21 mouse cellular contexts compared by ENCODE assay signal in genomic region chr17:79772219-79772618, GRCm38 (mm10). TPM values are rescaled to one million over a fixed set of nuclear protein-coding genes. Genes with fewer than 3 reads are reported as not detected.
DNase-seq lines count a peak whose midpoint lies in the region; ATAC-seq and TF ChIP-seq lines count a peak whose summit lies in the region.
"Had no signal": no experiment of that assay in that cellular context is flagged by ENCODE, and none has a peak within 500 bp of the region (broad histone marks: within the 10 kb centered on the region; RNA-seq: fewer than 3 reads in every experiment).

No protein-coding gene starts in this region.

- H3K4me3 ChIP-seq in forebrain, embryonic 14.5 days (ENCODE audit: low read depth, low read length) = no peak overlapping the region
- H3K4me3 ChIP-seq in forebrain, embryonic 10.5 days = no peak overlapping the region
- no peak overlapping the region for H3K4me3 ChIP-seq in kidney, embryonic 16.5 days (ENCODE audit: low read length)
- no peak overlapping the region for H3K4me3 ChIP-seq in embryonic facial prominence, embryonic 14.5 days (ENCODE audit: low read depth, low read length)
- no peak overlapping the region for H3K4me3 ChIP-seq in limb, embryonic 14.5 days (replicated peaks; ENCODE audit: low read length)
- H3K4me3 ChIP-seq: heart, embryonic 10.5 days; heart, embryonic 15.5 days; liver, embryonic 15.5 days; stomach, embryonic 15.5 days had no signal

- 61% methylated on average over 4 of the region's 4 CpGs for WGBS in forebrain, embryonic 14.5 days
- WGBS in forebrain, embryonic 10.5 days = 65% methylated on average over 4 of the region's 4 CpGs
- WGBS in kidney, embryonic 16.5 days = 68% methylated on average over 4 of the region's 4 CpGs
- 72% methylated on average over 4 of the region's 4 CpGs for WGBS in embryonic facial prominence, embryonic 14.5 days
- 71% methylated on average over 4 of the region's 4 CpGs for WGBS in limb, embryonic 14.5 days

- no peak overlapping the region for H3K9ac ChIP-seq in forebrain, embryonic 14.5 days (ENCODE audit: low read length)
- 0 out of 2 replicates have a peak overlapping the region, but pooled peaks have one; percentile 3 for H3K9ac ChIP-seq in kidney, embryonic 16.5 days (replicated peaks; ENCODE audit: low read length)
- H3K9ac ChIP-seq in embryonic facial prominence, embryonic 14.5 days (ENCODE audit: low read depth, low read length) = no peak overlapping the region
- no peak overlapping the region for H3K9ac ChIP-seq in limb, embryonic 14.5 days (ENCODE audit: low read depth, low read length, severe bottlenecking)
- H3K9ac ChIP-seq: heart, embryonic 15.5 days; liver, embryonic 15.5 days; lung, embryonic 14.5 days; stomach, embryonic 15.5 days had no signal

- no peak for ATAC-seq in forebrain, embryonic 14.5 days
- ATAC-seq in kidney, embryonic 16.5 days (ENCODE audit: low FRiP score, low TSS enrichment) = no peak
- no peak for ATAC-seq in embryonic facial prominence, embryonic 14.5 days (ENCODE audit: low read depth)
- no peak for ATAC-seq in limb, embryonic 14.5 days (ENCODE audit: low FRiP score, low read depth)
- ATAC-seq: CD4-positive, CD25-positive, alpha-beta regulatory T cell, adult 4 months; intestine, postnatal 0 days had no signal

- H3K27ac ChIP-seq in forebrain, embryonic 14.5 days (ENCODE audit: low read depth, low read length) = no peak overlapping the region
- no peak overlapping the region for H3K27ac ChIP-seq in forebrain, embryonic 10.5 days
- H3K27ac ChIP-seq in kidney, embryonic 16.5 days (ENCODE audit: low read length) = peak overlapping the region; percentile 3; the same call in 1 of the 2 replicates
- H3K27ac ChIP-seq in embryonic facial prominence, embryonic 14.5 days (replicated peaks; ENCODE audit: low read depth, low read length) = no peak overlapping the region
- no peak overlapping the region for H3K27ac ChIP-seq in limb, embryonic 14.5 days (replicated peaks; ENCODE audit: low read depth, low read length)
- H3K27ac ChIP-seq: heart, embryonic 10.5 days; heart, embryonic 15.5 days; kidney, postnatal 0 days; liver, embryonic 15.5 days; stomach, embryonic 15.5 days had no signal

- H3K36me3 ChIP-seq in forebrain, embryonic 14.5 days (ENCODE audit: control insufficient read depth, insufficient read depth, low read length) = no peaks in the 10 kb centered on the region
- H3K36me3 ChIP-seq in forebrain, embryonic 10.5 days (replicated peaks) = no peaks in the 10 kb centered on the region
- H3K36me3 ChIP-seq in kidney, embryonic 16.5 days (ENCODE audit: insufficient read depth, low read length) = no peaks in the 10 kb centered on the region
- no peaks in the 10 kb centered on the region for H3K36me3 ChIP-seq in embryonic facial prominence, embryonic 14.5 days (ENCODE audit: control insufficient read depth, insufficient read depth, low read length)
- H3K36me3 ChIP-seq in limb, embryonic 14.5 days (ENCODE audit: control insufficient read depth, insufficient read depth, low read length) = no peaks in the 10 kb centered on the region
- H3K36me3 ChIP-seq: heart, embryonic 10.5 days; heart, embryonic 15.5 days; liver, embryonic 15.5 days; stomach, embryonic 15.5 days had no signal

- no peaks in the 10 kb centered on the region for H3K27me3 ChIP-seq in forebrain, embryonic 14.5 days (replicated peaks; ENCODE audit: control insufficient read depth, insufficient read depth, low read length)
- H3K27me3 ChIP-seq in forebrain, embryonic 10.5 days (ENCODE audit: poor library complexity, severe bottlenecking) = peaks cover 5% of the 10 kb centered on the region
- H3K27me3 ChIP-seq in kidney, embryonic 16.5 days (ENCODE audit: insufficient read depth, low read length) = no peaks in the 10 kb centered on the region
- 0 out of 2 replicates have a peak, but pooled peaks cover 2% of the 10 kb centered on the region for H3K27me3 ChIP-seq in embryonic facial prominence, embryonic 14.5 days (replicated peaks; ENCODE audit: control insufficient read depth, insufficient read depth, low read length)
- no peaks in the 10 kb centered on the region for H3K27me3 ChIP-seq in limb, embryonic 14.5 days (ENCODE audit: control insufficient read depth, insufficient read depth, low read length)
- H3K27me3 ChIP-seq: heart, embryonic 15.5 days; liver, embryonic 15.5 days; stomach, embryonic 15.5 days had no signal

- no peaks in the 10 kb centered on the region for H3K9me3 ChIP-seq in forebrain, embryonic 14.5 days (replicated peaks; ENCODE audit: control insufficient read depth, low read length)
- no peaks in the 10 kb centered on the region for H3K9me3 ChIP-seq in forebrain, embryonic 10.5 days
- H3K9me3 ChIP-seq in kidney, embryonic 16.5 days (ENCODE audit: low read length) = no peaks in the 10 kb centered on the region
- no peaks in the 10 kb centered on the region for H3K9me3 ChIP-seq in embryonic facial prominence, embryonic 14.5 days (ENCODE audit: control insufficient read depth, low read length)
- no peaks in the 10 kb centered on the region for H3K9me3 ChIP-seq in limb, embryonic 14.5 days (ENCODE audit: control insufficient read depth, low read length)
- H3K9me3 ChIP-seq: heart, embryonic 10.5 days; heart, embryonic 15.5 days; liver, embryonic 15.5 days; stomach, embryonic 15.5 days had no signal

- no peaks in the 10 kb centered on the region for H3K4me1 ChIP-seq in forebrain, embryonic 14.5 days (ENCODE audit: control insufficient read depth, insufficient read depth, low read length)
- H3K4me1 ChIP-seq in forebrain, embryonic 10.5 days = peaks cover 16% of the 10 kb centered on the region
- peaks cover 7% of the 10 kb centered on the region; the same call in 1 of the 2 replicates for H3K4me1 ChIP-seq in kidney, embryonic 16.5 days (ENCODE audit: insufficient read depth, low read length)
- peaks cover 6% of the 10 kb centered on the region; the same call in 1 of the 2 replicates for H3K4me1 ChIP-seq in embryonic facial prominence, embryonic 14.5 days (ENCODE audit: control insufficient read depth, insufficient read depth, low read length)
- H3K4me1 ChIP-seq in limb, embryonic 14.5 days (ENCODE audit: control insufficient read depth, insufficient read depth, low read length) = peaks cover 12% of the 10 kb centered on the region
- H3K4me1 ChIP-seq: heart, embryonic 15.5 days; liver, embryonic 15.5 days; stomach, embryonic 15.5 days had no signal

- DNase-seq in forebrain, embryonic 14.5 days (ENCODE audit: low spot score) = no peak
- DNase-seq in forebrain, embryonic 10.5 days (ENCODE audit: extremely low spot score, low spot score) = no peak
- no peak for DNase-seq in kidney, adult 18-20 months
- no peak for DNase-seq in embryonic facial prominence, embryonic 14.5 days (ENCODE audit: low spot score)
- no peak for DNase-seq in limb, embryonic 14.5 days (ENCODE audit: low spot score)
- no peak for DNase-seq in testis, postnatal 14 days (ENCODE audit: low spot score)
- DNase-seq: cerebellum, adult 11-12 months; cerebellum, adult 9-11 months; heart, postnatal 36 days; lung, postnatal 14 days; right cerebral cortex, postnatal 25 days; thymus, postnatal 14 days had no signal

- TF ChIP-seq POLR2A in limb, embryonic 14.5 days (IDR thresholded peaks at IDR 0.05; ENCODE audit: borderline replicate concordance, extremely low read depth, insufficient read depth, insufficient read length) = no peak

- H3K4me2 ChIP-seq in forebrain, embryonic 14.5 days (ENCODE audit: low read length) = peak overlapping the region; percentile 3; the same call in 1 of the 2 replicates
- H3K4me2 ChIP-seq in kidney, embryonic 16.5 days (replicated peaks; ENCODE audit: low read depth, low read length) = peak overlapping the region; percentile 24
- peak overlapping the region; percentile 29; the same call in 1 of the 2 replicates for H3K4me2 ChIP-seq in embryonic facial prominence, embryonic 14.5 days (ENCODE audit: low read depth, low read length)
- peak overlapping the region; percentile 19; the same call in 1 of the 2 replicates for H3K4me2 ChIP-seq in limb, embryonic 14.5 days (replicated peaks; ENCODE audit: low read depth, low read length, severe bottlenecking)
- H3K4me2 ChIP-seq: liver, embryonic 15.5 days; stomach, embryonic 15.5 days had no signal

RNA-seq across cellular contexts. Expression of gene Cyp1b1, which starts 57.4 kb away (rescaled TPM):
- 5.1 and 6.9 TPM in 2 replicates for polyA plus RNA-seq in forebrain, embryonic 14.5 days (2014; fragmentation: Nextera tagmentation; extraction: Ambion mirVana)
- polyA plus RNA-seq in forebrain, embryonic 10.5 days (2016; fragmentation: Nextera tagmentation; extraction: Ambion mirVana) = 1.6 and 2.3 TPM in 2 replicates
- 18.5 and 18.6 TPM in 2 replicates for polyA plus RNA-seq in kidney, embryonic 16.5 days (2015; fragmentation: Nextera tagmentation; extraction: Ambion mirVana)
- polyA plus RNA-seq in embryonic facial prominence, embryonic 14.5 days (2014; fragmentation: Nextera tagmentation; extraction: Ambion mirVana) = 8.6 and 9.9 TPM in 2 replicates
- polyA plus RNA-seq in limb, embryonic 14.5 days (2012; rRNA removed) = 1.8 and 2.6 TPM in 2 replicates
- polyA plus RNA-seq in limb, embryonic 14.5 days (2014; fragmentation: Nextera tagmentation; extraction: Ambion mirVana) = 2.5 and 2.7 TPM in 2 replicates
- polyA plus RNA-seq: CD4-positive, CD25-positive, alpha-beta regulatory T cell, adult 4 months had no signal
